Mouse (Mus musculus) CH12.LX (cell line): ENCODE results near the gene Nup50.

Experiments
- CTCF ChIP-seq, 2 experiments: IDR thresholded peaks in 1 of 2; conservative IDR thresholded peaks in 1 of 2; 2 replicates each; pipeline ENCODE4 v1.5.1; 2011 to 2012; ENCODE audit warnings: low read depth in 2 of 2, low read length in 2 of 2, improper control_type of control experiment in 1 of 2, inconsistent platforms in 1 of 2, mild to moderate bottlenecking in 1 of 2, moderate library complexity in 1 of 2
- MEF2A ChIP-seq: IDR thresholded peaks from 2 replicates; pipeline ENCODE4 v1.6.1; 2014; ENCODE audit warnings: low read depth, mild to moderate bottlenecking, inconsistent platforms, low read length, improper control_type of control experiment, borderline replicate concordance
- POLR2A ChIP-seq: IDR thresholded peaks from 2 replicates; pipeline ENCODE4 v1.6.1; 2011; ENCODE audit warnings: low read depth, mild to moderate bottlenecking, improper control_type of control experiment, low read length
- UBTF ChIP-seq: IDR thresholded peaks from 2 replicates; pipeline ENCODE4 v1.6.1; 2012; ENCODE audit warnings: low read depth, mild to moderate bottlenecking, inconsistent platforms, low read length, improper control_type of control experiment, moderate library complexity

DNA sequence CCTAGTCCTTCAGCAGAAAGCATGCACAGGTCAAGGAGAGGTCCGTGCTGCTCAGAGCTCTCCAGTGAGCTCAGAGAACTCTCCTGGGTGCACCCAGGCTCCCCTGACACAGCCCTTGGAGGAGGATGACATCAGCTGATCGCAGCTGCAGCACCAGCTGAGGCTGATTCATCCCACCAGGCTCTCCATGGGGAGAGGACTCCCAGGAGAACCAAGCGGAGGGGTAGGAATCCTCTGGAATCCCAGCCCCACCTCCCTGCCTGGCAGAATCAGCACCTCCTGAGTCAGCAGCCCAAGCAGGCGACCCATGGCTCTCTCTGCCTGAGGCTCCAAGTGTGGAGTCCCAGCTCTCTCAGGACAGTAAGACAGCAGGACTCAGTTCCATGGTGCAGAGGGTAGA, 52.5 kb downstream of the Nup50 start:
- TF ChIP-seq UBTF = no peak
- no peak for TF ChIP-seq CTCF (conservative IDR thresholded peaks at IDR 0.05 in 1 of 2, IDR thresholded peaks at IDR 0.05 in 1 of 2; ENCODE audit: low read depth in 2 of 2, low read length in 2 of 2)
- TF ChIP-seq POLR2A = no peak
- TF ChIP-seq MEF2A = no peak
